Mouse (Mus musculus): ENCODE measurements around the gene Pank3.
"Not testable (repeated sequence)": the region's sequence is repeated elsewhere in the genome, so short reads cannot be mapped to it uniquely, and the experiment has no call there.

The Pank3 gene

DNA sequence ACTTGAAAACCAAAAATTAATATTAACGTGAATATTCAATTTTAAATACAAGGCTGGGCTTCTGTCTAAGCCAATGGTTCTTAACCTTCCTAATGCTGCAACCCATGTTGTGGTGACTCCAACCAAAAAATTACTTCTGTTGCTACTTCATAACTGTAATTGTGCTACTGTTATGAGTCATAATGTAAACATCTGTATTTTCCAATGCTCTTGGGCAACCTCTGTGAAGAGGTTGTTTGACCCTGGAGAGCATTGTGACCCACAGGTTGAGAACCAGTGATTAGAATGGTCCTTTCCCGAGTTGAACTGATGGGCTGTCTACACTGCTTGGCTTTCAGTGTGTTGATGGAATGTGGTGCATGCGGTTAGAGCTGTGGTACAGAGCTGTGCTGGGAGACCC is 7.2 kb downstream of the Pank3 start:
- DNase-seq (ENCODE audit: low spot score) = no peak

DNA sequence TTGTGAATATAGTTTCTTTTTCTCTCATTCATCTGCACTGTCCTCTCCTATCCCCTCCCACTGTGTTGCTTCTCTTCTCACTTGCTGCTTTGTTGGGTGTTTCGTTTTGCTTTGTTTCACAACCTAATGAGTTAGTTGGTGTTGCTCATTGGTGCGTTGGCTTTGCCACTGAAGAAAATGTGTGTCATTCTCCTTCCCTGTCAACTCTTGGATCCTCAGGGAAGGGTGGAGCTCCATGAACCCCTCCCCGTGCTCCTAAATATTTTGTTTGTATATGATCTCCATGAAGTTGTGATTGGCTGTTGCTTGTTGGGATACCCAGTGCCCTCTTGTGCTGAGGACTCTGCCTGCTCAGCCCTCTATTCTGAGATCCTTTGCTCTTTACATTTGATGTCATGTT is 11.1 kb downstream of the Pank3 start:
- DNase-seq (ENCODE audit: low spot score) = no peak

- DNase-seq (ENCODE audit: low spot score) = no peak
These were observed 13.2 kb downstream of the Pank3 start for GRCm38 (mm10) chr11:35782444-35782843.

GRCm38 (mm10) chr11:35783038-35783437 is 13.8 kb downstream of the Pank3 start:
- no peak for DNase-seq (ENCODE audit: low spot score)

GRCm38 (mm10) chr11:35784002-35784401 is 14.7 kb downstream of the Pank3 start:
- no peak for DNase-seq (ENCODE audit: low spot score)

DNA sequence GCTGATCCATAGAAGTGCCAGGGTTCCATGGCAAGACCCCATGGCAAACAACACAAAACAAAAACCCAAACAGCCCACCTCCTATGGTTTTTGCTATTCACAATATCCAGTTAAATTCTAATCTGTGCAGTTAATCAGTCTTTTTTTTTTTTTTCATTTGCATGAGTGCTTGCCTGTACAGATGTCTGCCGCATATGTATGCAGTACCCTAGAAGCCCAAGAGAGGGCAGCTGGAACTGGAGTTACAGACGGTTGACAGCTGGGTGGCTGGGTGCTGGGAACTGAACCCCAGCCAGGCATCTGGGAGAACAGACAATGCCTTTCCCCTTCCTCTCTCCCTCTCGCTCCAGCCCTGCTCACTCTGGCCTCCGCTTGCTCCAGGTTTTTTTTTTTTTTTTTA is 15.3 kb downstream of the Pank3 start:
- no peak for DNase-seq (ENCODE audit: low spot score)

GRCm38 (mm10) chr11:35788443-35788842 is 19.2 kb downstream of the Pank3 start:
- DNase-seq (ENCODE audit: low spot score) = no peak

DNA sequence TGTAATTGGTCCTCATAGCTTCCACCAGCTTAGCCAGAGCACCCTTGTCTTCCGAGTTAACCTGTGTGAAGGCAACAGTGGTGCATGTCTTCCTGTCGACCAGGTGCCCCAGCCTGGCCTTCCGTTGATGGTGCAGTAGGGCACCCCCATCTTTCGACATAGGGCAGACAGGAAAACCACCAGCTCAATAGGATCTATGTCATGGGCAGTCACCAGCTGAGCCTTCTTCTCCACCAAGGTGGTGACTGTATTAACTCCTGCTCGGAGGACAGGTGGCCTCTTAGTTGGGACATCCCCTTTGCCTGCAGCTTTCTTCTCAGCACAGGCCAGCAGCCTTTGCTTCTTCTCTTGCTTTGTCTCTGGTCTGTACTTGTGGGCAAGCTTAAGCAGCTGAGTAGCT is 23.5 kb downstream of the Pank3 start:
- not testable (repeated sequence) for DNase-seq (ENCODE audit: low spot score)

- DNase-seq (ENCODE audit: low spot score) = no peak
These were observed 28.6 kb downstream of the Pank3 start for GRCm38 (mm10) chr11:35797751-35798494.

DNA sequence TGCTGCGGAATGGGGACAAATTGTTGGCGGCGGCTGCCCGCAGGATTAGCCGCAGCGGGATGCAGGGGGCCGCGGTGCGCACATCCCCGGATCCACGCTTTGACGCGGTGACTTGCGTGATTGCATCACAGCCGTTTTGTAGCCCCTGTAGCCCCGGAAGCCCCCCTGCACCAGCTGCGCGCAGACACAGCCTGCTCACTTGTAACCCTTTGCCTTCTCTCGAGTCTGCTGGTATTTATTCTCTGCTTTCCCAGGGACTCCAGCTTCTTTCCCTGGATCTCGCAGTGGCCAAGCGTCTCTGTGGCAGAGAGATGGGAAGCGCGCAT is 29.2 kb downstream of the Pank3 start:
- no peak for DNase-seq (ENCODE audit: low spot score)

DNA sequence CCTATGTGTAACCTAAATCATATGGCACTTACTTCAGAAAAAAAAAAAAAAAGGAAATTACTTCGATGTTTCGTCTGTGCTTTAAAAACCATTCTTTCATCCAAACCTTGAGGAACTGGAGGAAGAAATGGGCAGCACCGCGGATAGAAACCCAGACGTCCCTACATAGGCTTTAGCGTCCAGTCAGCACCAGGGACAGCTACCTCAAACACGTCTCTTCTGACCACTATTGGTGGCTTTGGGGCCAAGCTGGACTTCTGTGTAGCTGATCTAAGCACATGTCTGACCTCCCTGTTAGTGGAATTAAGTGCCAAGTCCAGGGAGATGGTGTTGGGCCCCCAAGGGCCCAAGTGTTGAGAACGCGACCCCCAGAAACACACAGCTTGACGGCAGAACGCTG is 29.6 kb downstream of the Pank3 start, which contains the start of gene Fbll1:
Gene Fbll1, minus strand, starts transcription at position 11 of the 400 bp plus-strand sequence.
- DNase-seq (ENCODE audit: low spot score) = peak; percentile 54

- no peak for DNase-seq (ENCODE audit: low spot score)
These were observed 32.0 kb downstream of the Pank3 start for GRCm38 (mm10) chr11:35801332-35801731.

DNA sequence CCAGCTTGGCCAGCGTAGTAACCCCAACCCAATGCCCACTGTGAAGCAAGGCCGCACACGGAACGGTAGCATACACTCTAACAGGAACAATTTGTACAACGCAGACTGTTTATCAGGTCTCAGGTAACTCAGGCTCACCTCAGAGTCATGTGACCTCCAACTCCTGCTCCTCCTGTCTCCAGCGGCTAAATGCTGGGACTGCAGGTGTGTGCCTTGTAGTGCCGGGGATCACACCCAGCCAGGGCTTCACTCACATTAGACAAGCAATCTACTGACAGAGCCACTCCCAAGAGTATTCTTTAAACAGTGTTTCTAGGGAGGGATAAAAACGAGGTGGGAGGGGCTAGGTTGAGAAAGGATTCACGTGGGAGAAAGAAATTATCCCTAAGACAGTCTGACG is 42.2 kb downstream of the Pank3 start:
- no peak for DNase-seq (ENCODE audit: low spot score)

GRCm38 (mm10) chr11:35816316-35816715 is 47.0 kb downstream of the Pank3 start:
- DNase-seq (ENCODE audit: low spot score) = no peak

- no peak for DNase-seq (ENCODE audit: low spot score)
These were observed 58.4 kb downstream of the Pank3 start for GRCm38 (mm10) chr11:35827714-35828113.

- no peak for DNase-seq (ENCODE audit: low spot score)
These were observed 62.9 kb downstream of the Pank3 start for GRCm38 (mm10) chr11:35832139-35832538.

DNA sequence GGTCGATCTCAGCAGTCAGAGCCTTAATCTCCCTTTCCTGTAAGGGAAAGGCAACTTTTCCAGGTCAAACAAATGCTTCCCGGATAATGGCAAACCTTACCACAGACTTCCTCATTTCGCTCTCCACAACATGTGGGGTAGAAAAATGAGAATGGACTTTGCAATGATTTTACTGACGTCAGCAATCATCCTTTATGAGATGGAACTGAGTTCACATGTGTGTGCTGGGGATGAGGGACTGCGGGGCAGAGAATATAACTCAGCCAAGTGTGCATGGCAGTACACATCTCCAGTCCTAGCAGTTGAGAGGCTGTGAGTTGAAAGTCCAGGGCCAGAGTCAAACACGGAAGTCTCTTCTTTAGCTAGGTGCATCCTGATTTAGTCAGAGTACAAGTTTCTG is 64.0 kb downstream of the Pank3 start:
- DNase-seq (ENCODE audit: low spot score) = no peak

GRCm38 (mm10) chr11:35834022-35834760 is 64.9 kb downstream of the Pank3 start, which contains the start of gene Rars:
Rars (minus strand) TSS chr11:35834506.
- DNase-seq (ENCODE audit: low spot score) = peak; percentile 91

DNA sequence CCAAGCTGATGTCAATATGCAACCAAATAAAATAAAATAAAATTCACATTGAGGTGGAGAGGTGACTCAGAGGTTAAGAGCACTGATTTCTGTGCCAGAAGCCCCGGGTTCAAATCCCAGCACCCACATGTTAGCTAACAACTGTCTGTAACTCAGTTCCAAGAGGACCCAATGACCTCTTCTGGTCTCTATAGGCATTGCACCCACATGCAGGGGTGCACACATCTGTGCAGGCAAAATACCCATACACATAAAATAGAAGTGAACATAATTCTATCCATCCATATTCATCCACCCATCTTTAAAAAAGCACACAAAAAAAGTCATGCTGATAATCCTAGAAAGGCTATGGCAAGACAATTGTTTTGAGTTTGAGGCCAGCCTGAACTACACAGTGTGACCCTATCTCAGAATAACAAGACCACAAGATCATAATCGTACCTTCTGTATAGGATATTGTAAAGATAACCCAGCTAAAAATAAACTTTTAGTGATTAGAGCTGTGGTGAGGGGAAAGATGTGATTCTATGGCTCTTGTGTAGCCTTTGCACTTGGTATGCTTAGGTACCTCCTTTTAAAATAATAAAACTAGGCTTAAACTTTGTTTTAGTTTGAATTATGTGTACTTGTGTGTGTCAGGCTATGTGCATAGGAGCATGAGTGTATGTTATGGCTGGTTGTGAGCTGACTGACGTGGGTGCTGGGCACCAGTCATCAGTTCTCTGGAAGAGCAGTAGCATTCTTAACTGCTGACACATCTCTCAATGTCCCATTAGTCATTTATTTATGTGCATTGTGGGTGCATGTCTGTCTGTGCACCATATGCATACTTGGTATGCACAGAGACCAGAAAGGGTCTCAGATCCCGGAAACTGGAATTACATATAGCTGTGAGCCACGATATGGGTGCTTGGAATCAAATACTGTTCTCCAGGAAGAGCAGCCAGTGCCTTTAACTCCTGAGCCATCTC is 68.2 kb downstream of the Pank3 start:
- DNase-seq (ENCODE audit: low spot score) = no peak

GRCm38 (mm10) chr11:35838345-35839338 is 69.4 kb downstream of the Pank3 start:
- peak; percentile 90 for DNase-seq (ENCODE audit: low spot score)

DNA sequence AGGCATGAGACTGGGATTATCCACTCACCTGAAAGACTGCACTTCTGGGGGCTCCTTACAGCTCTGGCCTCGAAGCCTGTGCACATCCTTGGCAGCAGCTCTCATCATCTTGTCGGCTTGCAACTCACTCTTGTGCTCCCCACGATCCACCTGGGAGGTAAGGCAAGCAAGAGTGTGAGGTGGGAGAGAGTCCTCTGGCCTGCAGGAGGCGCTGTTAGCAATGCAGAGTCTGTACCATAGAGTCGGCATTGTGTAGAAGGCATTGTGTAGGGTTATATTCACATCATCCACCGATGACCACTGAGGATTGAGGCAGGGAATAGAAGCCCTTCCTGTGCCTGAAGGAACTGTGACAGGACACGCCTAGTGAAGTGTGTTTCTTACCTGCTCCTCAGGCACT is 71.0 kb downstream of the Pank3 start:
- no peak for DNase-seq (ENCODE audit: low spot score)
